Mouse (Mus musculus) ovary, postnatal 14 days (tissue): Measurements from ENCODE around the gene Simc1.
"Not testable (repeated sequence)": the region's sequence is repeated elsewhere in the genome, so short reads cannot be mapped to it uniquely, and the experiment has no call there.

Source experiments
- DNase-seq: peaks from one replicate; pipeline ENCODE4 v3.0.0; 2022; ENCODE audit warnings: low spot score

Simc1 gene

DNA sequence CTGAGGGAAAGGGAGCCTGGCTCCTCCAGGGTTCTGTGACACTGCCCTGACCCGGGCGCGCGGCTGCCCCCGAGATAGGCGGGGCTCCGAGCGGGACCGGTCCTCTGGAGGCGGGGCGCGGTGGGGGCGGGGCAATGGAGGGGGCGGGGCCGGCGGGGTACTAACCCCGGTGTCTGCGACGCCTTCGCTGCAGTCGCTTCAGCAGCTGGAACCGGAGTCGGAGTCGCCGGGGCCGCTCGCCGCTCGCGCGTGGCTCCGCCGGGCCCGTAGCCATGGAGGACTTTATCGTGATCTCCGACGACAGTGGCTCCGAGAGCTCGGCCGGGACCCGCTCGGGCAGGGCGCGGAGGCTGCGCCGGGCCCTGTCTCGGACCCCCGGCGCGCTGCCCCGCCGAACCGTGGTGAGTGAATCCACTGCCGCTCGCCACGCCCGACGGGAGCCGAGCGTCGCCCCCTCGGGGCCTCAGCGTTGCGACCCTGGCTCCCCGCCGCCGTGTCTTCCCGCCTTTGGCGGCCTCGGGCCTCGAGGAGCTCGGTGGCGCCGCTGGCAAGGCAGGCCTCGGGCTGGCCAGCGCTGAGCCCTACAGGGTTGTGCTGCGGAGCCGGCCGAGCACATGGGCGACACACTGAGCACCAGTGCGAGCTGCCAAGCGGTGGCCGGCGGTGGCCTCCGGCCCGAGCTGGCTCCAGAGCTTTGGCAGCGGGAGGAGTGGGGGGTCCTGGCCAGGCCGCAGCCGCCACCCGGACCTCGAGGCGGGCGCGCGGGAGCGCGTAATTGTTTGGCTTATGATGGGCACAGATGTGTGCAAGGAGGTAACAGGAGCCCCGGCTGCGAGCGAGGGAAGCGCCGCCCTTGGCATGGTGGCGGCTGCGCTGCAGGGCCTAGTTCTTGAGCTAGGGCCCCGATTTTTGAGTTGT lies at the start of gene Simc1:
Gene Simc1 (plus strand): TSS at position 176 of the 918 bp plus-strand sequence.
- peak; percentile 51 for DNase-seq

DNA sequence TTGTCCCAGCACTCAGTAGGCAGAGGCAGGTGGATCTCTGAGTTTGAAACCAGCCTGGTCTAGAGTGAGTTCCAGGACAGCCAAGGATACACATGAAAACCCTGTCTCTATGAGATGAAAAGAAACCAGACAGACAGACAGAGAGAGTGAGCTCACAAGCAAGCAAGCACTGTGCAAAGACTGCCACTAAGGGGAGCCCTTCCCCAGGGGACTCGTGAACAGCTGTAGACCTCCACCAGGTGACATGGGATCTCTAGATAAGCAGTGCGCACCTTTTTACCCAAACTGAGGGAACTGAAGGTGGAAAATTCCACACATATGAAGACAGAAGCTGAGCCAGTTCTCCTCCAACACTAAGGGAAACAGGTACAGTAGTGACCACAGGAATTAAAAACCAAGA lies 46.5 kb upstream of the Simc1 start:
- DNase-seq, result no peak

GRCm38 (mm10) chr13:54459282-54459681 lies 44.3 kb upstream of the Simc1 start:
- DNase-seq, result no peak

DNA sequence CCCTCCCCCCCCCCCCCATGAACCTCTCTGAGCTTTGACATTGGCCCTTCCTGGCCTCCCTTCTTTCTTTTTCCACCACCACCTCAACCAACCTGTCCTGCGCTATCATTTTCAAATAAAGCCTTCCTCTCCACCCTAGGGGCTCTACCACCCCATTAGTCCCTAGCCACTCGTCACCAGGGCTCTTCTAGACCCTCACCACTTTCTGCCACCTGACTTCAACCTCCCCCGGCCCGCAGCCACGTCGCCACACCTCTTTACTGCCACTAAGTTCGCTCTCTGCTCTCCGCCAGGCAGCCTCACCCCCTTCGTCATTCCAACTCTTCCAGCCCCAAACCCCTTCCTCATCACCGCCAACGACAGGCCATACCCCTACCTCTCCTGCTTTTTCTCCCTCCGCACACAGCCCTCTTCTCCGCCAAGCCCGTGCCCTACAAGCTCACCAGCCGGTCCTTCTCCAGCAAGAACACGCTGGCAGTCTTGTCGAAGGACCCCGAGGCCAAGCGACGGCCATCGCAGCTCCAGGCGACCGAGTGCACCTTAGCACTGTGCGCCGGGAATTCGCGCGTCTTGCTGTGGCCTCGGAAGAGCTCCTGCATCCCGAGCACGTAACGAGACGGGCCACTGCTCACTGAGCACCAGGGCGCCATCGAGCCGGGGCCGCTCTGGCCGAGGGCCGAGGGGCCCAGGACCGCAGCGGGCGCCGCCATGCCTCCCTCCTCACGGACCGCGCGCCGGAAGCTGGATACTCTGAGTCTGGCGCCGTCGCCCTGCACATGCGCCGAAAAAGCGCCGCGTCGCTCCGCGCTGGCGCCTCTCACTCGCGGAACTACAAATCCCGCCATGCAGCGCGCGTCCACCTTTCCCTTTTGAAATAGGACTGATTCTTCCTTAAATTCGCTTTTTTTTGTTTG lies 35.2 kb upstream of the Simc1 start, which contains the start of gene Thoc3:
Gene Thoc3 (minus strand): TSS at position 752 of the 914 bp plus-strand sequence.
- DNase-seq, result peak; percentile 81

- DNase-seq, result no peak
Measured at GRCm38 (mm10) chr13:54469012-54469354, 34.6 kb upstream of the Simc1 start.

- DNase-seq, result no peak
Measured at GRCm38 (mm10) chr13:54471967-54472366, 31.6 kb upstream of the Simc1 start.

- DNase-seq, result no peak
Measured at GRCm38 (mm10) chr13:54474996-54475395, 28.6 kb upstream of the Simc1 start.

DNA sequence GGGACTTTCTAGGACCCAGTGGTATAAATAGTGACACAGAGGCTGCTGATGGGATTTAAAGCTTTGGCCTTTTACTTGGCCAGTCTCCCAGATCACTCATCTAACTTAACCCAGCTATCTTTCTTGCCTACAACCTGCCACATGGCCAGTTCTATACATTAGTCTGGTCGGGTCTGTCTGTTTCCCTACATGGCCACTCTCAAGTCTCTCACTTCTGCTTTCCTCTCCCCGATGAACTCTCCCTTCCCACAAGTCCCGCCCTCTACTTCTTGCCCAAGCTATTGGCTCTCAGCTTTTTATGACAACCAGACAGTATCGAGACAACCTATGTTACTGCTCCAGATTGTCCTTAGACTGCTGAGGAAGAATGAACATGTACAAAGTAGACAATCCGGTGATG lies 27.9 kb upstream of the Simc1 start:
- no peak for DNase-seq

DNA sequence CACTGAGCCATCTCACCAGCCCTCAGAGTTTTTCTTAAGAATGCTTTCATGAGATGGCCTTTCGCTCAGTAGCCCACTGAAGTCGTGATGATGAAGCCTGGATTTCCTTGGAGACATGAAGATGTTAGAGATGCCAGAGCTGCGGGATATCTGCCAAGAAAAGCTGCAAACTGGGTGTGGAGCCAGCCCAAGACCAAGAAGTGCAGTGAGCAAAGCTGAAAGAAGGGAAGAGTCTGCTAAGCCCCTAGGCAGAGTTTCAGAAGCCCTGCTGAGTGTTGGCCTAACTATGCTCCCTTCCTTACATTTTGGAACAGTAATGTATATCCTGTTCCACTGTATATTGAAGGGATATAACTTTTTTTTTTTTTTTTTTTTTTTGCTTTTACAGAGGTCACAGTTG lies 24.3 kb upstream of the Simc1 start:
- no peak for DNase-seq

DNA sequence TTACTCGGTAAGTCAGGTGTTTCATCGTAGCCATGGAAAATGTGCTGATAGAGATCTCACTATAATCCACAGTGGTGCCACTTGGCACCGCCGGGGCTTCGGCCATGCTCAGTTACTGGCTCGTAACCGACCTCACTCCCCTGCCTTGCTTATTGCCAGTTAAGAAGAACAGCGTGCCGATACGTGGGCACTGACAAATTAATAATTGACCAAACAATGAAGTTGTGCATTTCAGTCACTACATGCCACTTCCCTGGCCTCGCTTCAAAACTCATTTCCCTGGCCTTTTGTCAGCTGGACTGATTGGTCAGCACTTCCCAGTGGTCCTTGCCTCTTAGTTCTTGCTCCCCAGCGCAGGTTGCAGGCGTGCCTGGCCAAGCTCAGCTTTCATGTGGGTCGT lies 22.1 kb upstream of the Simc1 start:
- no peak for DNase-seq

GRCm38 (mm10) chr13:54490411-54490810 lies 13.2 kb upstream of the Simc1 start:
- DNase-seq, result no peak

DNA sequence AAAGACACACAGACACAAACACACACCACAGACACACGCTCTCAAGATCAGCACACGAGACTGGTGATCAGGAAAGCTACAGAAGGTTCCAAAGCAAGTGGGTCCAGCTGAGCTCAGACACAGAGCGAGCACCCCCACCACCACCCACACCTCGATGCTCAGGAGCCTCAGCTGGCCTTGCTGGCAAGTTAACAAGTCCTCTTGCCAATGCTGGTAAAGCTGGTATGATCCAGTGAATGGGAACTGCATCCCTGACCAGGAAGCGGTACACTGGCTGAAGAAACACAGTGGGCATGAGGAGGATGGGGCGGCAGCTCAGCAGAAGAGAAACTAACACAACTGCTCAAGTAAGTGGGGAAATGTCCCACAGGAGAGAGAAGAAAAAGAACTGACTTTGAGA lies 12.2 kb upstream of the Simc1 start:
- DNase-seq, result no peak

DNA sequence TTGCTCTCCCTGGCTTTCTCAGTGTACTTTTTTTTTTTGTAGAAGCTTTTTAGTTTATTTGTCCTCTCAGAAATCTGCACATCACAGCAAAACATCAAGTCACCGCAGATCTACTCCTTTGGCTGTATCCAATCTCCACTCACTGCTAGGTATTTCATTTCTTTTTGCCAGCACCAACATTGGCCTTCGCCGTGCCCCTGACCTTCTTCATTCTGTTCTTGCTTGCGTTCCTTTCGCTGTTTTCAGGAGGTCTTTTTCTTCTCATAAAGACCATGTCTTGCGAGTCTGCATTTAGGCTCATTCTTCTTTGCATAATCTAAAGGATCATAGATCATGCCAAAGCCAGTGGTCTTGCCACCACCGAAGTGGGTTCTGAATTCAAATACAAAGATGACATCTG lies 4.0 kb upstream of the Simc1 start:
- not testable (repeated sequence) for DNase-seq

DNA sequence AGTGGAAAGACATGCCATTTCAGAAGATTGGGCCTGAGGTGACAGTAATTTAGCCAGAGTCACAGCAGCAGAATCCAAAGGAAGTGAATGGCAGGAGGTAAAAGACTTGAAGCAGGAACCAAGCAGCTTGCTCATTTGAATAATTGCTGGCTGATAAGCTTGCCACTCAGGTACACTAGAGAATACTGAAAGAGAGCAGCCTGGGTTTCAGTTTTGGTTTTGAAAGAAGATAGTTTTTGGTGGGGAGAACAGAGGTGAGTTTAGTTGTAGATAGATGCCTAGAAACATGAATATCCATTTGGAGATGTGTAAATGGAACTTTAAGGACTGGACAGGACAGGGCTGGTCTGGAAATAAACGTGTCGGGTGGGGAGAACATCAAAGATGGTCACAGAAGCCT lies 2.2 kb upstream of the Simc1 start:
- DNase-seq, result no peak

DNA sequence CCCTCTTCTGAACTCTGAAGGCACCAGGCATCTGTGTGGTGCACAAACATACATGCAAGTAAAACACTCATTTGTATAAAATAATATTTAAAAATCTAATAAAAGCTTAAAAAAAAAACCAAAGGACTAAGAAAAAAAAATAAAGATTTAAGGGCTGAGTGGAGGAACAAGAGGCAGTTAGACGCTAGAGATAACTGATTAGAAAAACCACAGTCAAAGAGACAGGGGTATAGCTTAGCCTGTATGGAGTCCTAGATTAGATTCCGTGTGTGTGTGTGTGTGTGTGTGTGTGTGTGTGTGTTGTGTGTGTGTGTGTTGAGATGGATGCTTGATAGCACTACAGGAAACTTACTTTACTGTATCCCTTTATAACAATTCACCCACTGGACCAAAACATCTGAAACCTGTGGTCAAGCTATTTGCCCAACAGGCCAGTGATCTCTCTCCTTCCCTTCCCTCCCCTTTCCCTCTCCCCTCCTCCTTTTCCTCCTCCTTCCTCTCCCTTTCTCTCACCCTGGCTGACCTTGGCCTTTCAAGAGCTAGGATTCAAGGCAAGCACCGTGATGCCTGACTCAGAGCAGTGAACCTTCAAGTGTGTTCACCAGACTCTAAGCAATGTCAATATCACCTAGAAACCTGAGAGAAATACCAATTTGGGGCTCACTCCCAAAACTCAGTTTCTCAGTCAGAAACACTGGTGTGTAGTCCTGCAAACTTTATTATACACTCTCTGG lies 1.5 kb upstream of the Simc1 start:
- DNase-seq, result no peak

DNA sequence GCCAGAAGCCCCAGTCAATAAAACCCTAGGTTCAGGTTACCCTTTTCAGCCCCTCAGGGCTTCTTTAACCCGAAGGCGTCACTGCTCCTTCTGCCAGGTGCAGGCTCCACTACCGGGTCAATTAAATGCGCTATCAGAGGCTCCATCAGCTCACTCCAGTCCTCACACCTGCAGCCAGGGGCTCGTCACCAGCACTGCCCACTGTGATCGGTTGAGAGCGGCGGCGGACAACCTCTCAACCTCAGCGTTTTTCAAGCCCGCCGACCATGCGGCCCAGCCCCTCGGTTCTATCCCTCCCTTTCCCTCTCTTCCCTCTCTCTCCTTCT lies 338 bp upstream of the Simc1 start:
- DNase-seq, result no peak

DNA sequence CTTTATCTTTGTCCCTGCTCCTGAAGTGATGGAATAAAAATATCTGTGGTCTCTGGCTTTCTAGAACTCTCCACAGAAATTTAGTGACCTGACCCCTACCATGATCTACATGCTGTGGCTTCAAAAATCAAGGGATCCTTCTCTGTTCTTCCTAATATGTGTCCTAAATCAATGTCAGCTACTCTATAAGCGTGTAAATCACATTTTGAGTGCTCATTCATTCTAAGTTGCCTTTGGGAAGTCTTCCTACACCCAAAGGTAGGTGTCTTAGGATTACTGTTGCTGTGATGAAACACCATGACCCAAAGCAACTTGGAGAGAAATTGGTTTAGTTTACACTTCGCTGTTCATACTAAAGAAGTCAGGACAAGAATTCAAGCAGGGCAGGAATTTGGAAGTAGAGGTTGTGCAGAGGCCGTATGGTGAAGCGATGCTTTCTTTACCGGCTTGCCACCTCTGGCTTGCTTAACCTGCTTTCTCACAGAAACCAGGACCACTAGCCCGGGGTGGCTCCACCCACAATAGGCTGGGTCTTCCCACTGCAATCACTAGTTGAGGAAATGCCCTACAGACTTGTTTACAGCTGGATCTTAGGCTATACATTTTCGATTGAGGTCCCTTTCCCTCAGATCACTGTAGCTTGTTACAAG lies 1.2 kb downstream of the Simc1 start:
- DNase-seq, result no peak

GRCm38 (mm10) chr13:54505920-54506319 lies 2.3 kb downstream of the Simc1 start:
- no peak for DNase-seq

- DNase-seq, result no peak
Measured at GRCm38 (mm10) chr13:54520221-54520620, 16.6 kb downstream of the Simc1 start.

GRCm38 (mm10) chr13:54521181-54521580 lies 17.6 kb downstream of the Simc1 start:
- no peak for DNase-seq

GRCm38 (mm10) chr13:54527140-54527539 lies 23.6 kb downstream of the Simc1 start:
- DNase-seq, result no peak

- DNase-seq, result no peak
Measured at GRCm38 (mm10) chr13:54532134-54532533, 28.6 kb downstream of the Simc1 start.
